Mouse (Mus musculus) hindbrain, embryonic 13.5 days (tissue): ENCODE measurements around the gene Ccnk. TPM values are rescaled to one million over a fixed set of nuclear protein-coding genes. Genes with fewer than 3 reads are reported as not detected.

Experiments
- ATAC-seq: fragments of 200-750 bp; cut with Nextera tagmentation; 2 replicates; pipeline ENCODE4 v1.8.0; 2017; ENCODE audit warnings: moderate TSS enrichment; ENCODE audit not compliant: low FRiP score
- H3K27ac ChIP-seq: fragments of 300-500 bp; sonication (generic); 2 replicates; pipeline ENCODE4 v1.5.1; 2015; ENCODE audit warnings: inconsistent platforms, mild to moderate bottlenecking, moderate library complexity
- H3K27me3 ChIP-seq: fragments of 300-500 bp; sonication (generic); 2 replicates; pipeline ENCODE4 v1.6.1; 2015; ENCODE audit warnings: mild to moderate bottlenecking, inconsistent platforms
- H3K36me3 ChIP-seq: fragments of 300-500 bp; sonication (generic); 2 replicates; pipeline ENCODE4 v1.6.1; 2015; ENCODE audit warnings: mild to moderate bottlenecking, inconsistent platforms
- H3K4me1 ChIP-seq: fragments of 300-500 bp; sonication (generic); replicated peaks from 2 replicates; pipeline ENCODE4 v1.6.1; 2015; ENCODE audit warnings: inconsistent platforms
- H3K4me2 ChIP-seq: fragments of 300-500 bp; sonication (generic); 2 replicates; pipeline ENCODE4 v1.6.1; 2015; ENCODE audit warnings: inconsistent platforms, mild to moderate bottlenecking, moderate library complexity
- H3K4me3 ChIP-seq: fragments of 300-500 bp; sonication (generic); 2 replicates; pipeline ENCODE4 v1.5.1; 2015; ENCODE audit warnings: mild to moderate bottlenecking, inconsistent platforms
- H3K9ac ChIP-seq: fragments of 300-500 bp; sonication (generic); 2 replicates; pipeline ENCODE4 v1.6.1; 2015; ENCODE audit warnings: mild to moderate bottlenecking, inconsistent platforms
- H3K9me3 ChIP-seq: fragments of 300-500 bp; sonication (generic); 2 replicates; pipeline ENCODE4 v1.6.1; 2016; ENCODE audit warnings: inconsistent platforms
- WGBS: fragments of 180-500 bp; shearing (Covaris S2); methylation state at CpG from one replicate; pipeline ENCODE4 v1.1.7; 2015; 5-methylcytosine and 5-hydroxymethylcytosine counted together
- polyA plus RNA-seq: library from polyadenylated mRNA; unstranded; fragments of >200 nt; fragmentation: Nextera tagmentation; extraction: Ambion mirVana; gene quantifications from 2 replicates; pipeline ENCODE4 v1.2.1, GENCODE M21; 2015

Gene Ccnk
- polyA plus RNA-seq = 3.8 and 4.0 TPM in 2 replicates

DNA sequence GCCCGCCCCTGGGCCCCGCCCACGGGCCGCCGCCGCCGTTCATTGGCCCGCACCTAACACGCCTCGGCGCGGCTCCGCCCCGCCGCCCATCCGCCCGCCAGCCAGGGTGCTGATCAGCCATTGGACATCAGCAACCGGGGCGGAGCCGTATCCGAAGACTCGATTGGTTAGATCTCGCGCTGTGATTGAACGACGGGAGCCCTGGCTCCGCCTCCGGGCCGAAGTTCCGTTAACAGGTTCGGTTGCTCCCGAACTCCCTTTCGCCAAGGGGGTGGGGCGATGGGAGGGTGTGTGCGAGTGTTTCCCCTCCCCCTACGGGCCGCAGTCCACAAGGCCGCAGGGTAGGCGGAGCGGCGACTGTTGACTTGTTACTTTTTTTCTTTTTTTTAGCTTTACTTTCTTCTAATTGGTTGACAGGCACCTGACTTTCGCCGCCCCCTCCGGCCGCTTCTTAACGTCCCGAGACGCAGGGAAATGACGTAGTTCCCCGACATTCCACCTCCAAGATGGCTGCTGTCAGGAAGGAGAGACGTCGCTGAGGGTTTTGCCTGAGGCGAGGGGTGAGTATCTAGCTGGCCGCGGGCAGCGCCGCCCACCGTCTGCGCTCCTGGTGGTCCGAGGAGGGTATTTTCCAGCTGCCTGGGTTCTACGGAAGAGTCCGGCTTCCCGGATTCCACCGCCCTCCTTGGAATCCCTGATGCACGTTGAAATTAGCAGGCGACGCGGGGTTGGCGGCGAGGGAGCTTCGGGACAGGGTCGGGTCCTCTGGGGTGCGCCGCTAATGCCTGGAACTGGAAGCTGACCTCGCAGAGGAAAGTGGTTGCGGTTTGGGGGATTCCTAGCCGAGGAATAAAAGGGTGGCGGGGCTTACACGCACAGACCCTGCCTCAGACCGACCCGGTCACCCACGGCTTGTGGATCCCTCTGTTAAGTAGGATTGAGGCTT is at the start of gene Ccnk:
Ccnk (plus strand) TSS at position 259 of the 946 bp plus-strand sequence.
- WGBS = under 1% methylated on average over 81 of the region's 82 CpGs

DNA sequence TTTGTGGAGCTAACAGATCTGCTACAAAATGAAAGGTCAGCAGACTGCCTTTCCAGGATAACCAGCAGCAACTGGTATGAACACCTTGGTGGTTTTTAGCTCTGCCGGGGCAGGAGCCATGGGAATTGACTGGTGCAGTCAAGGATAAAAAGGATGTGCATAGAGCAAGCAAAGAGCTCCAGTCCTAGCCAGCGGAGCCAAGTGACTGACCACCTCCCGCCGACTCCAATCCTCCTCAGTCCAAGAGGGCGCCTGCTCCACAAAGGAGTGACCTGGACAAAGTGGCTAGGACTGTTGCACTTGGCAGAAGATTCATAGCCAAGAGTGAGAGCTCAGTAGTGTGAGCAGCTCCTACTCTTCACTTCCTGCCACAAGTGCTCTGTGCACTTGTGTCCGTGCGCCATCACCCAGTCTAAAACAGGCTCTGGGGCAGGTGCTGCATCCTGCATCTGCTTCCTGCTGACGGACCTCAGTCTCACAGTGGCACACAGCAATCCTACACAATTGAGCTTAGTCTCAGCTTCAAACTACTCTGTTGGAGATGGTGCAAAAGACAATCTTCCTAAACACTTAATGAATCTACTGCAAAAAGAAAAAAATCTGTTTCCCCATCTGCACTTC is 46.8 kb upstream of the Ccnk start:
- WGBS = 92% methylated on average over 8 of the region's 8 CpGs
- H3K4me3 ChIP-seq = no peak overlapping the region
- no peak overlapping the region for H3K27ac ChIP-seq
- no peaks in the 10 kb centered on the region for H3K27me3 ChIP-seq
- no peak overlapping the region for H3K9ac ChIP-seq
- peaks cover 51% of the 10 kb centered on the region for H3K36me3 ChIP-seq
- no peaks in the 10 kb centered on the region for H3K9me3 ChIP-seq
- no peak overlapping the region for H3K4me2 ChIP-seq
- H3K4me1 ChIP-seq = 0 out of 2 replicates have a peak, but pooled peaks cover 3% of the 10 kb centered on the region
- ATAC-seq = no peak

More for the DNA sequence above, at the start of gene Ccnk:
- Histone ChIP-seq H3K4me1 (peaks cover 32% of the 10 kb centered on the region), H3K27ac (peak within 1 kb of the TSS; percentile 89), H3K4me3 (peak within 1 kb of the TSS; percentile 100), H3K9me3 (no peaks in the 10 kb centered on the region), H3K36me3 (peaks cover 21% of the 10 kb centered on the region), H3K9ac (peak within 1 kb of the TSS; percentile 96), H3K4me2 (peak within 1 kb of the TSS; percentile 85), H3K27me3 (no peaks in the 10 kb centered on the region)
- peak; percentile 98 for ATAC-seq

DNA sequence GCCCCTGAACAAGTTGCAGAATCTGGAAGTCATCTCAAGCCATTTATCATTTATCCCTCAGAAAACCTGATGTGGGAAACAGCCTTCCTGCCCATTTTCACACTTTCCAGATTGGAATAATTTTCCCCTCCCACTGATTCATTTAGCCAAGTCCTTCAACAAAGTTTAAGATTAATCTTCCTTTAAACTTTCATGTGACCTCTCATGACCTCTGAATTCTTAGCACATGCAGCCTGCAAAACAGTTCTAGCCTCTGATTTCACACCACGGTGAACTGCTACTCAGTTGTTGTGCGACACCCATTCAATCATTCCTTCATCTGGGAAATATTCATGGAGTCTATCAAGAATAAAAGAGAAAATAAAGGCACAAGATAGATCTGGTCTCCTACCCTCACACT is 46.2 kb upstream of the Ccnk start:
- Histone ChIP-seq H3K4me1 (0 out of 2 replicates have a peak, but pooled peaks cover 3% of the 10 kb centered on the region), H3K27ac (no peak overlapping the region), H3K9ac (no peak overlapping the region), H3K27me3 (no peaks in the 10 kb centered on the region), H3K36me3 (peaks cover 48% of the 10 kb centered on the region), H3K4me2 (no peak overlapping the region), H3K4me3 (no peak overlapping the region), H3K9me3 (no peaks in the 10 kb centered on the region)
- no peak for ATAC-seq
- WGBS = 60% methylated on average over 2 of the region's 2 CpGs

DNA sequence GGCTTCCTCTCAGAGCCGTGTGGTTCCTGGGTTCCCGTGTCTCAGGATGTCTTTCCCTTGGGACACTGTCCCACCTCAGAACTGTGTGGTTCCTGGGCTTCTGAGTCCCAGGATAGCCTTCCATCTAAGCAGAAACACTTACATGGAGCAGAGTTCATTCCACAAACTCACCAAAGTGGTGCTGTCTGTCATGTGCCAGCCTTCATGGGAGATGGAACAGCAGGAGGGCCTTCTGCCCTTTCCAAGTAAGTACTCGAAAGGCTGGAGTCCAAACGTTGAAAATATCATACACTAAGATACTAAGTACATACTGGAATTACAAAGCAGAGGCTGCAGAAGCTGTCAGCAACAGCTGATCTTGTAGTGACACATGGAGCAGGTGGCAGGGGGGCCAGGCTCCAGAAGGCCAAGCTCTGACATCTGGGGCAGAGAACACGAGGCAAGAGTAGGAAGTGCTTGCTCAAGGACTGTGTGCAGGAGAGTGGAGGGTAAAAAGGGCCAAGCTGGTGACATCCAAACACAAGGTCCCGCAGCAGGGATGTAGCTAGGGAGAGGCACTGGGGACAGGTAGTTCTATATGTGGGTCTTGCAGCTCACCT is 43.7 kb upstream of the Ccnk start:
- Histone ChIP-seq H3K4me1 (0 out of 2 replicates have a peak, but pooled peaks cover 3% of the 10 kb centered on the region), H3K9ac (no peak overlapping the region), H3K27ac (no peak overlapping the region), H3K4me2 (no peak overlapping the region), H3K27me3 (no peaks in the 10 kb centered on the region), H3K36me3 (peaks cover 27% of the 10 kb centered on the region), H3K9me3 (no peaks in the 10 kb centered on the region), H3K4me3 (no peak overlapping the region)
- ATAC-seq = no peak
- WGBS = 81% methylated on average over 6 of the region's 6 CpGs

DNA sequence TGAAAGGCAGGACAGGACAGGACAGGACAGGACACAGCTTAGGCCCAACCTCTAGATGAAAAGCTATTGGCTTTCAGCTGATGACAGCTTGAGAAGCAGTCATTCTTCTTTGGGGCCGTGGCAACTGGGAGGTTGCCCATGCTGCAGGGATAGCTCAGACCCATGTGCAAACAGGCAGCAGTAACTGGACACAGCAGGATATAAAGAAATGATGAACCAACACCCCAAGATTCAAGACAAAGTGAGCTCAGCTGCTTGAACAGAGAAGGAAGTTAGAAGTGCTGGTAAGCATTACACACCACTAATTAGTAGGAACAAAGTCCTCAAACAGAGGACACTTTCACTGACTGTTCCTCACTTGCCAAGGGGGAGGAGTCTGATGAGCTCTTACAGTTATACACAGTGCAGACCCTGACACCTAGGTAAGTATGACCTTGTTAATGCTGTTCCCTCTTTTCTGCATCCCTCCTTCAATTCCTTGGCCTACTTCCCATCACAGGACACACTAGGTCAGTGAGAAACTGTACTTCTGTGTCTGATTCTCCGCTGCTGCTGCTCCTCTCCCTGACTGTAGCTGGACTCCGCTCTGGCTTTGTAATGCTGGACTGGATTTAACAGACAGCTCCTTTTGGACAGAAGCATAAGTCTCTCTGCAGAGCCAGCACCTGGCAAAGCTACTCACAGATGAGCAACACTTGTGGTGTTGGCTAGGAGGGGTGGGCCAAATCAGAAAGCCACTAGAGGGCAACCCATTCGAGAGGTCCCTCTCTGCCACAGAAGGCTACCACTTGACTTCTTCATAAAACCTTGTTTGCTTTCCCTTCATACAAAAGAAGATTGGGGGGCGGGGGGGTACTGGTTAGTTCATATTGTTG is 35.5 kb upstream of the Ccnk start:
- Histone ChIP-seq H3K36me3 (peaks cover 13% of the 10 kb centered on the region; the same call in 1 of the 2 replicates), H3K27ac (no peak overlapping the region), H3K27me3 (no peaks in the 10 kb centered on the region), H3K4me3 (no peak overlapping the region), H3K4me2 (no peak overlapping the region), H3K9ac (no peak overlapping the region), H3K9me3 (no peaks in the 10 kb centered on the region), H3K4me1 (no peaks in the 10 kb centered on the region)
- 88% methylated on average over 5 of the region's 5 CpGs for WGBS
- ATAC-seq = no peak

DNA sequence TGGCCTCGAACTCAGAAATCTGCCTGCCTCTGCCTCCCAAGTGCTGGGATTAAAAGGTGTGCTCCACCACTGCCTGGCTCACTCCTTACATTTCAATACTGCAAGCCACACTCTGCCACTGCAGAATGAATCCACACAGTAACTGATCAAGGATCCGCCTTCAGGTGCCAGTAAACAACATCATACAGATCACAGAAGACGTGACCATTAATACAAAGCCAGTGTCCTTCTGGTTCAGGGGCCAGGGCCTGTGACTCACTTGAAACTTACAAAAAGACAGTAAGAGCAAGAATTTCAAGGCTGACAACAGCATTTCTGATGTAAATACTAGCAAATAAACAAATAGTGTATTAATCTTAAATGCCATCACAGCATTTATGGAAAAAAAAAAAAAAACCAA is 34.2 kb upstream of the Ccnk start:
- no peak overlapping the region for H3K27ac ChIP-seq
- no peaks in the 10 kb centered on the region for H3K9me3 ChIP-seq
- H3K4me2 ChIP-seq = no peak overlapping the region
- peaks cover 15% of the 10 kb centered on the region; the same call in 1 of the 2 replicates for H3K36me3 ChIP-seq
- H3K27me3 ChIP-seq = no peaks in the 10 kb centered on the region
- H3K4me3 ChIP-seq = no peak overlapping the region
- H3K4me1 ChIP-seq = no peaks in the 10 kb centered on the region
- 95% methylated on average over 3 of the region's 3 CpGs for WGBS
- H3K9ac ChIP-seq = no peak overlapping the region
- no peak for ATAC-seq

DNA sequence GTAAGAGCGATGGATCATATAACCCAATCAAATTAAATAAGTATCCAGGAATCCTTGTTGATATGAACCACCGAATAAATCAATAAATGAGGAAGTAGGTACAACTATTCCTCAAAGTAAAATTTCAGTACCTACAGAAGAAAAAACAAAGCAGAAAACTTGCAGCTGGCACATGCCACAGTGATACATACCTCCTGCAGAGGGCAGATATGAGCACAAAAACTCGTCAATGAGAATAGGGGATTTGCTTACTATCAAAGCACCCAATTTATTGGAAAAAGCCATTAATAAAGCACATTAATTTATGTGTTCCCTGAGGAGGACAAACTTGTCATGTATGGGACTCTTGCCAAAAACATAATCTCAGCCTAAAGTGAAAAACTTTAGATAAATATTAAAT is 29.6 kb upstream of the Ccnk start:
- no peak for ATAC-seq
- Histone ChIP-seq H3K4me2 (no peak overlapping the region), H3K9me3 (no peaks in the 10 kb centered on the region), H3K27ac (no peak overlapping the region), H3K36me3 (peaks cover 30% of the 10 kb centered on the region), H3K4me3 (no peak overlapping the region), H3K27me3 (no peaks in the 10 kb centered on the region), H3K9ac (no peak overlapping the region), H3K4me1 (no peaks in the 10 kb centered on the region)
- 78% methylated on average over 3 of the region's 3 CpGs for WGBS

DNA sequence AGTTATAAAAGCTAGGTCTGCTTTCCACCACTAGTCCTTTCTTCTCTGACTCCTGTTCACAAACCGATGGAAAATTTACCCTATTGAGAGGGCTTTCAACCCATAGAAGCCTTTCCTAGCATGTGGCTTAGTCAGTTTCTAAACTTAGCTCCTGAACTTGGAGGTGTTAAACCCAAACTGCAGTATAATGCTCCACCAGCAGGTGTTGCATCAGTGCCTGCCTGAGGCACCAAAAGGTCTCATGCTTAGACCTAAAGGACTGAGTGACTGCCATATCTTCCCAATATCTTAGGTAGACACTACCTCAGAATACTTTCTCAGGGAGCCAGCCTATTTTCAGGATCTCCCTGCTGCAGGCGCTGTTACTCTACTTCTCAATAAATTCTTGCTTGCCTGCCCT is 26.6 kb upstream of the Ccnk start:
- Histone ChIP-seq H3K36me3 (peaks cover 41% of the 10 kb centered on the region), H3K4me3 (no peak overlapping the region), H3K27ac (no peak overlapping the region), H3K27me3 (no peaks in the 10 kb centered on the region), H3K4me2 (no peak overlapping the region), H3K4me1 (no peaks in the 10 kb centered on the region), H3K9ac (no peak overlapping the region), H3K9me3 (no peaks in the 10 kb centered on the region)
- WGBS = 96% methylated on average over 2 of the region's 2 CpGs
- ATAC-seq = no peak

DNA sequence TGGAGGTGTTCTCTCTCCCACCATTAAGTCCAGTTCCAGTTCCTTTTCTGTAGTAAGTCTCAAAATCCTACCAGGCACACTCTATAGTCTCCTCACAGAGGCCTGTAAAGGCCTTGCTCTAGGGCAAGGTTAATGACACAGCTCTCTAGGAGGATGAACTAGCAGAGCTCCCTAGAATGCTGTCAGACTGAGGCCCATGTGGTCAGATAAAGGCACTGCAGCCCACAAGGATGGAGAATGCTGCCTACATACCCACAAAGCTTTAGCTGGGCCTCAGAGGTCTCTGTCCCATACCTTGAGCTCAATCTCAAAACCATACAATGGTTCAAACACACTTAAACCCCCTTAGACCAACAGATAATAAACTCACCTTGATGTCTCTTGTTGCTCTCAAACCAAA is 19.5 kb upstream of the Ccnk start:
- peaks cover 42% of the 10 kb centered on the region for H3K36me3 ChIP-seq
- H3K9me3 ChIP-seq = no peaks in the 10 kb centered on the region
- ATAC-seq = no peak
- no peaks in the 10 kb centered on the region for H3K27me3 ChIP-seq
- peaks cover 10% of the 10 kb centered on the region for H3K4me1 ChIP-seq
- no peak overlapping the region for H3K4me3 ChIP-seq
- no peak overlapping the region for H3K4me2 ChIP-seq
- H3K9ac ChIP-seq = no peak overlapping the region
- H3K27ac ChIP-seq = no peak overlapping the region

DNA sequence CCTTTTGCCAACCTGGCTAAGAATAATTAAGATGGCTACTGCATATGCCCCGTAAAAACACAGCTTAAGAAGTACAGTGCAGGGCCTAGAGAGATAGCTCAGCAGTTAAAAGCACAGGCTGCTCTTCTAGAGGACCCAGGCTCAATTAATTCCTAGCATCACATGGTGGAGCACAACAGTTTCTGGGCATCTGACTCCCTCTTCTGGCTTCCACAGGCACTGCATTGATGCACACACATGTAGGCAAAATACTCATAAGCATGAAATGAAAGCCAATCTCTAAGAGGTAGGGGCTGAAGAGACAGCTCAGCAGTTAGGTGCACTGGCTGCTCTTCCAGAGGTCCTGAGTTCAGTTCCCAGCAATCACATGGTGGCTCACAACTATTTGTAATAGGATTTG is 17.3 kb upstream of the Ccnk start:
- Histone ChIP-seq H3K4me3 (no peak overlapping the region), H3K27me3 (no peaks in the 10 kb centered on the region), H3K27ac (no peak overlapping the region), H3K9ac (no peak overlapping the region), H3K4me2 (no peak overlapping the region), H3K9me3 (no peaks in the 10 kb centered on the region), H3K4me1 (peaks cover 10% of the 10 kb centered on the region), H3K36me3 (peaks cover 32% of the 10 kb centered on the region)
- no peak for ATAC-seq
- WGBS = 90% methylated on average over 1 of the region's 1 CpGs

DNA sequence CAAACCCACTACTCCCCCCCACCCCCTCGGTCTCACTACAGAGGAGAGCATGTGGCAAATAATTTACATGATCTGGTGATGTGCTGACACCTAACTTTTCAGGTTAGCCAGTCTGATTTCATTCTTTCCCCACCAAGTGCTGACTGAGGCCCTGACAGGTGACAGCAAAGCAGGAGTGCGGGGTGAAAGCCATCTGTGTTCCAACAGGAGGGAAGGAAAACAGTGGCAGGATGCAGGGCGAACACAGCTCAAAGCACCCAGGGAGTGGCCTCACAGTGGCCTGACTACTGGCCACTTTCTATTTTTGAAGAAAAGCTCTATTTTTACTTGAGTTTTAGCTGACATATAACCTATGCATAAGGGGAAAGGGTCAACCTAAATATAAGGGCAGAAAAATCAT is 15.7 kb upstream of the Ccnk start:
- WGBS = 77% methylated on average over 3 of the region's 3 CpGs
- Histone ChIP-seq H3K4me2 (no peak overlapping the region), H3K27ac (no peak overlapping the region), H3K36me3 (peaks cover 28% of the 10 kb centered on the region), H3K9me3 (no peaks in the 10 kb centered on the region), H3K4me3 (no peak overlapping the region), H3K4me1 (peaks cover 10% of the 10 kb centered on the region), H3K9ac (no peak overlapping the region), H3K27me3 (no peaks in the 10 kb centered on the region)
- no peak for ATAC-seq

DNA sequence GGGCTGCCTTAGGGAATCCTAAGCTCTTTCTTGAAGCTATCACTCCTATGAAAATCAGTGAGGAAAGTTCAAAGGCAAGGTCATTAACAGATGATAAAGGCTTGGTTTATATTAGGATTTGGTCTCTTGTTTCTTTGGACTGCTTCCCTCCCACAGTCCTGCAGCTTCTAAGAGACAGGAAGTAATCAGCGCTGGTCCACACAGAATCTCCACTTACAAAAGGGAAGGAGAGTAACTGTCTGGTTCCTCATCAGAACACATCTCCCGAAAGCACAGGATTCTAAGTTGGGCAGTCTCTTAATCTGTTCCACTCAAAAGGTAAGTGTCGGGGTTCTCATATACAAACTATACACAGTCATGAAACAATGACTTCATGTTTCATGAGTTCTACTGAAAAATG is 10.5 kb upstream of the Ccnk start:
- ATAC-seq = no peak
- no peak overlapping the region for H3K4me2 ChIP-seq
- WGBS = 88% methylated on average over 3 of the region's 3 CpGs

More for the DNA sequence above, 10.5 kb upstream of the Ccnk start:
- no peak overlapping the region for H3K27ac ChIP-seq
- H3K36me3 ChIP-seq = no peaks in the 10 kb centered on the region
- H3K9ac ChIP-seq = no peak overlapping the region
- H3K4me3 ChIP-seq = no peak overlapping the region
- H3K27me3 ChIP-seq = no peaks in the 10 kb centered on the region
- peaks cover 26% of the 10 kb centered on the region for H3K4me1 ChIP-seq
- H3K9me3 ChIP-seq = no peaks in the 10 kb centered on the region
